Mouse (Mus musculus) stomach, adult 2 months (tissue): Measurements from ENCODE around the gene Egfl6. TPM values are rescaled to one million over a fixed set of nuclear protein-coding genes. Genes with fewer than 3 reads are reported as not detected.

Experiments used
- polyA plus RNA-seq: library from polyadenylated mRNA; depleted of rRNA; stranded (reverse); fragments of >200 nt; gene quantifications from 2 replicates; pipeline ENCODE4 v1.2.3, GENCODE M21; 2012; rRNA removed

Egfl6 gene
- 1.0 and 1.9 TPM in 2 replicates for polyA plus RNA-seq

DNA sequence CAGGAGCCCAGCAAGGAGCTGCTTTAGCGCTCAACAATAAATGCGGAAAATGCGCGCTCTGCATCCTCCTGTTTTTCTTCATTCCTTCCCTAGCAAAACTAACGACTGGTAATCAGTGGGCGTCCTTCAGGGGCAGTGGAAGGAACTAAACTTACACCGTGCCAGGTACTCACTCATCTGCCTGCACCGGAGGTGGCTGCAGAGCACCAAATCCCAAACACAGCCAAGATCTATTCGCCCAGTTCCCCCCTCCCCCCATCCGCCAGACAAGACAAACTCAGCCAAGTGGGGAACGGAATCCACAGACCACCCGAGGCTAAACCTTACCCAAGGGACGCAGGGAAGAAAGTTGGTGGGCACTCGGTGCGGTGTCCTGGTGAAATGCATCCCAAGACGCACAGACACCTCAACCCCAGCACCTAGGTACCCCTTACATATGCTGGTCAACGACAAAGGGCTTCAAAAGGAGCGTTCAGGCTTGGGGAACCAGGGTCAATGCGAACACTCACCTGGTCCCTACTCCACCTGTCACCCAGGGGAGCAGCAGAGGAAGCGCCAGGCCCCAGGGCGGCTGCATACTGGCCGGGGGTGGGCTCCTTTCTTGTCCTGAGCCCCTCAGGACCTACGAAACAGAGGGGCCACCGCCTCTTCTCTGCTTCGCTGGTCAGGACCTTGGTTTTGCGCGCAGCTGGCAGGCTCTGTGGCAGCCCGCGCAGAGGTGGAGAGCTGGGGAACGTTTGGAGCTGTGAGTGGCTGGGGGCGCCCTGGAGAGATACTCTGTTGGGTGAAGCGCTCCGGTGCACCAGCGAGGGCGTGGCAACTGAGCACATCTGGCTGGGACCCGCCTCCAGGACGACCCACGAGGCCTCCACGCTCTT is at the start of gene Egfl6:
Gene Egfl6, minus strand, starts transcription at position 774 of the 878 bp plus-strand sequence.

DNA sequence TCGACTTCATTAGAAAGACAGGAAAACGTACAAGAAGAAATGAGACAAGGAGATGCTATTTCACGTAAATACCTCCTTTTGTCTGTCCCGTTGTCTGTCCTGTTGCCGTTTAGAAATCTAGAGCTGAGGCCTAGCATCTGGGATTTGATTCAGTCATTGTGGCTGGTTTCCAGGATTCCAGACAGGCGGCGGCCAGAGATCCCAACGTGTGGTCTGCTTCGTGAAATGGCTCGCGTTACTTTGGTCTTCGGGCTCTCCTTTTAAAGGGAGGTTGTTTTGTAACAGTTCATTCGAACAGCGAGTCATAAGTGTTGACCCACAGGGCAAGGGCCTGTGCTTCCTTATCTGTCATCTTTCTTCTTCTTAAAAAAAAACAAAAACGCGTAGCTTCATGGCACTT is 67.2 kb downstream of the Egfl6 start, which contains the start of gene Tceanc:
Gene Tceanc, minus strand, starts transcription at position 223 of the 400 bp plus-strand sequence.

DNA sequence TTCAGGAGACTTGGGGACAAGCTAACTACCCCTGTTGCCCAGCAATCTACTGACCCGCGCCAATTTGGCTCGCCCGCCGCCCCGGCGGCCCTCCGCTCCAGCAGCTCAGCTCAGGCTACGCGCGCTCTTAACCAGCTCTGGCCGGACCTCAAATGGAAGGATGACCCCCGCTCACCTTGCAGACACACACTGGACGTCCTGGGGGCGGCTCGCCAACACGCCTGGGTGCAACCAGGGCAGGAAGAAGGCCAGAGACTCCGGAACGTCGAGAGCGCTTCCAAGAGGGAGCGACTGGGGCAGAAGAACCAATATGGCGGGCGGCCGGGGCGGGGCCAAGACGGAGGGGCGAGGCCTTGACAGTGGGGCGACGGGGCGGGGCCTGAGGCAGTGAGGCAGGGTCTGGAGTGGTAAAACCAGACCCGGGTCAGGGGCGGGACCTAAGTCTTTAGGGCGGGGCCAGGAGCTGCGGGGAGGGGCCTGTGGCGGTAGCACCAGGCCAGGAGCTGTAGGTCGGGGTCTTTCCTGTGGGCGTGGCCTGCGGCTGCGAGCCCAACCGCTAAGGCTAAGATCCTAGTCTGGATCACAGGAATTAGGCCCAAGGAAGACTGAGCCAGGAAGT is 106.0 kb downstream of the Egfl6 start, which contains the start of gene Rab9:
Gene Rab9, minus strand, starts transcription at position 503 of the 619 bp plus-strand sequence.

Other genes starting within 250 kb of the Egfl6 start
- 0.21 and 0.39 TPM in 2 replicates for gene Trappc2, start 145.1 kb downstream of the Egfl6 start, polyA plus RNA-seq
- gene Ofd1, start 145.0 kb downstream of the Egfl6 start, polyA plus RNA-seq, result 0.19 and 0.20 TPM in 2 replicates
- gene Rab9, start 105.9 kb downstream of the Egfl6 start, polyA plus RNA-seq, result 0.78 and 1.0 TPM in 2 replicates
- gene Tceanc, start 67.2 kb downstream of the Egfl6 start, polyA plus RNA-seq, result 0.12 and 0.15 TPM in 2 replicates